Mouse (Mus musculus): ENCODE results near the gene Amd1.

DNA sequence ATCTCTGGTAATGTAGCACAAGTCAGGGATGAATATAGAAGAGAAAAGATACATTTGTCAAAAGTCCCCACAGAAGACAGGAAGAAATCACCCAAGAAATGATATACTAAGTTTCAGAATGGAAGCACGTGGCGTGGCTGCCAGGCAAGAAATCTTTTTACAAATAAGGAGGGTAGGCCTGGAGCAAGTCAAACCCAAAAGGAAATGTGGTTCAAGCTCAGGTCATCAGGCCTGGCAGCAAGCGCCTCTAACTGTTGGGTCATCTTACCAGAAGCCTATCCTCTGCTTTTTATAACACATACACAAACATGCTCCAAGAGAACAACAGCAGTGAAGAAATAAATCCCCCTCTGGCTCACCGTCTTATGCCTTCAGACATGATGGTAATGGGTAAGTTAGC, 10.8 kb upstream of the Amd1 start:
- TF ChIP-seq CTCF (IDR thresholded peaks at IDR 0.05; ENCODE audit: control insufficient read depth, insufficient read depth, insufficient replicate concordance, low read depth, low read length) (no peak), POLR2A (IDR thresholded peaks at IDR 0.05; ENCODE audit: control insufficient read depth, low read depth, low read length) (no peak)
